Mouse (Mus musculus) gastrocnemius, postnatal 36 days (tissue): ENCODE results near the gene Gsto1. TPM values are rescaled to one million over a fixed set of nuclear protein-coding genes. Genes with fewer than 3 reads are reported as not detected.

Experiments used
- DNase-seq, 2 experiments: peaks; one replicate each; pipeline ENCODE4 v3.0.0; 2022
- intact Hi-C: fragments of 180-260 bp; cut with DNase I; formaldehyde crosslinking; loops from one replicate; pipeline ENCODE4 v1.15.1; 2025
- total RNA-seq, 2 experiments: library from RNA; stranded (reverse); gene quantifications; 2 replicates each; pipeline ENCODE4 v1.2.3; 2021

Gsto1 gene
- total RNA-seq, 2 experiments from 2014 or later, result 40.8 to 59.1 TPM

- intact Hi-C loops, result no loop called here
These were observed 31.1 kb downstream of the Gsto1 start for GRCm38 (mm10) chr19:47885886-47886285.

GRCm38 (mm10) chr19:47886617-47887016, 31.8 kb downstream of the Gsto1 start:
- no peak for DNase-seq
- intact Hi-C loops, result no loop called here

More at GRCm38 (mm10) chr19:47885886-47886285, 31.1 kb downstream of the Gsto1 start:
- no peak for DNase-seq

- no peak for DNase-seq
- intact Hi-C loops, result no loop called here
These were observed 32.6 kb downstream of the Gsto1 start for GRCm38 (mm10) chr19:47887417-47887816.

- intact Hi-C loops, result no loop called here
- DNase-seq, result no peak
These were observed 33.3 kb downstream of the Gsto1 start for GRCm38 (mm10) chr19:47888037-47888436.

- DNase-seq, result no peak
- intact Hi-C loops, result no loop called here
These were observed 35.8 kb downstream of the Gsto1 start for GRCm38 (mm10) chr19:47890489-47891130.

GRCm38 (mm10) chr19:47891562-47892312, 37.0 kb downstream of the Gsto1 start:
- intact Hi-C loops, result no loop called here
- no peak for DNase-seq

- DNase-seq, result no peak
- intact Hi-C loops, result no loop called here
These were observed 38.3 kb downstream of the Gsto1 start for GRCm38 (mm10) chr19:47893092-47893491.

GRCm38 (mm10) chr19:47898472-47899079, 43.8 kb downstream of the Gsto1 start:
- intact Hi-C loops, result no loop called here
- DNase-seq, result no peak

- intact Hi-C loops, result no loop called here
- DNase-seq, result no peak
These were observed 45.2 kb downstream of the Gsto1 start for GRCm38 (mm10) chr19:47900012-47900411.

GRCm38 (mm10) chr19:47900558-47900957, 45.8 kb downstream of the Gsto1 start:
- no peak for DNase-seq
- intact Hi-C loops, result no loop called here

- DNase-seq, result no peak
- intact Hi-C loops, result no loop called here
These were observed 47.8 kb downstream of the Gsto1 start for GRCm38 (mm10) chr19:47902316-47903201.

GRCm38 (mm10) chr19:47903679-47904078, 48.9 kb downstream of the Gsto1 start:
- intact Hi-C loops, result no loop called here
- DNase-seq, result no peak

GRCm38 (mm10) chr19:47905081-47905480, 50.3 kb downstream of the Gsto1 start:
- intact Hi-C loops, result no loop called here
- DNase-seq, result no peak

- no peak for DNase-seq
- intact Hi-C loops, result no loop called here
These were observed 50.8 kb downstream of the Gsto1 start for GRCm38 (mm10) chr19:47905603-47906002.

GRCm38 (mm10) chr19:47907596-47907995, 52.8 kb downstream of the Gsto1 start:
- intact Hi-C loops, result no loop called here
- no peak for DNase-seq

GRCm38 (mm10) chr19:47908961-47909371, 54.2 kb downstream of the Gsto1 start:
- DNase-seq, result no peak
- intact Hi-C loops, result no loop called here

GRCm38 (mm10) chr19:47909387-47910116, 54.8 kb downstream of the Gsto1 start:
- no peak for DNase-seq
- intact Hi-C loops, result no loop called here

GRCm38 (mm10) chr19:47910117-47910618, 55.4 kb downstream of the Gsto1 start:
- intact Hi-C loops, result no loop called here
- DNase-seq, result no peak

- DNase-seq, result no peak
- intact Hi-C loops, result no loop called here
These were observed 56.0 kb downstream of the Gsto1 start for GRCm38 (mm10) chr19:47910751-47911150.

- intact Hi-C loops, result no loop called here
- DNase-seq, result no peak
These were observed 58.6 kb downstream of the Gsto1 start for GRCm38 (mm10) chr19:47913344-47913743.
